Mouse (Mus musculus): ENCODE measurements around the gene Neto2. TPM values are rescaled to one million over a fixed set of nuclear protein-coding genes. Genes with fewer than 3 reads are reported as not detected.
A peak's percentile ranks its signal among the peaks of the same experiment; 100 is the strongest.

The Neto2 gene
- polyA plus RNA-seq (2015; fragmentation: Nextera tagmentation; extraction: Ambion mirVana), result 1.1 and 1.6 TPM in 2 replicates

GRCm38 (mm10) chr8:85700751-85701351 lies at the start of gene Neto2:
Neto2 (minus strand) TSS chr8:85700924.
- Histone ChIP-seq H3K9ac (peak within 1 kb of the TSS; percentile 76), H3K4me2 (peak within 1 kb of the TSS; percentile 95), H3K27me3 (peaks cover 40% of the 10 kb centered on the region), H3K36me3 (no peaks in the 10 kb centered on the region), H3K27ac (no peak within 1 kb of the TSS), H3K9me3 (replicated peaks) (no peaks in the 10 kb centered on the region), H3K4me1 (replicated peaks) (peaks cover 16% of the 10 kb centered on the region), H3K4me3 (replicated peaks) (peak within 1 kb of the TSS; percentile 67)
- 4% methylated on average over 55 of the region's 65 CpGs for WGBS (ENCODE audit: insufficient replicate concordance)
- peak; percentile 85 for ATAC-seq (ENCODE audit: low read depth)
- peak; percentile 30 for DNase-seq

GRCm38 (mm10) chr8:85745053-85745452 lies 44.3 kb upstream of the Neto2 start:
- Histone ChIP-seq H3K9me3 (replicated peaks) (no peaks in the 10 kb centered on the region), H3K4me3 (replicated peaks) (no peak overlapping the region), H3K4me1 (replicated peaks) (peaks cover 6% of the 10 kb centered on the region), H3K27ac (no peak overlapping the region), H3K4me2 (no peak overlapping the region), H3K36me3 (no peaks in the 10 kb centered on the region), H3K27me3 (no peaks in the 10 kb centered on the region), H3K9ac (no peak overlapping the region)
- DNase-seq (no peak), ATAC-seq (ENCODE audit: low read depth) (peak; percentile 77)
- WGBS (ENCODE audit: insufficient replicate concordance), result 69% methylated on average over 2 of the region's 2 CpGs

GRCm38 (mm10) chr8:85730545-85730944 lies 29.8 kb upstream of the Neto2 start:
- no peaks in the 10 kb centered on the region for H3K9me3 ChIP-seq (replicated peaks)
- no peaks in the 10 kb centered on the region for H3K27me3 ChIP-seq
- DNase-seq, result no peak
- no peak overlapping the region for H3K4me3 ChIP-seq (replicated peaks)
- no peak overlapping the region for H3K4me2 ChIP-seq
- H3K27ac ChIP-seq, result no peak overlapping the region
- ATAC-seq (ENCODE audit: low read depth), result no peak
- no peaks in the 10 kb centered on the region for H3K4me1 ChIP-seq (replicated peaks)
- no peak overlapping the region for H3K9ac ChIP-seq
- WGBS (ENCODE audit: insufficient replicate concordance), result 82% methylated on average over 3 of the region's 3 CpGs
- H3K36me3 ChIP-seq, result peaks cover 2% of the 10 kb centered on the region; the same call in 1 of the 2 replicates

- H3K9me3 ChIP-seq (replicated peaks), result no peaks in the 10 kb centered on the region
- H3K27me3 ChIP-seq, result no peaks in the 10 kb centered on the region
- DNase-seq (no peak), ATAC-seq (ENCODE audit: low read depth) (no peak)
- H3K4me1 ChIP-seq (replicated peaks), result no peaks in the 10 kb centered on the region
- H3K4me2 ChIP-seq, result no peak overlapping the region
- H3K4me3 ChIP-seq (replicated peaks), result no peak overlapping the region
- 74% methylated on average over 5 of the region's 5 CpGs for WGBS (ENCODE audit: insufficient replicate concordance)
- H3K27ac ChIP-seq, result no peak overlapping the region
- no peak overlapping the region for H3K9ac ChIP-seq
- no peaks in the 10 kb centered on the region for H3K36me3 ChIP-seq
These were observed 16.5 kb upstream of the Neto2 start for GRCm38 (mm10) chr8:85717271-85717670.

DNA sequence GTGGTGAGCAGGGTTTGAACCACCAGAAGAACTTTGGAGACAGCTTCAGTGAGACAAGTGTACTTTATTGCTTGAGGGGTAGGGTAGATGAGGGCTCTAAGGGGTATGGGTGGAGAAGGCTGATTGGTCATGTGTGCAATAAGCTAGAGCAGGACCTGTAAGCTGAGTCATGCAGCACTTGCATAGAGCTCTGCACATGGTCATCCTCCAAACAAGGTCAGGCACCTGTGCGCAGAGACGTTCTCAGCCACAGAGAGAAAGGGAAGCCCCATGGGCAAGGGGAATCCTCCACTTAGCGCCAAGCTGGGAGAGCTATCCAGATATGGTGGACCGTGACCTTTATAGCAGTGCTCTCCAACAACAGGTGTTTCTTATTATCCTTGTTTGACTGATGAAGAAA lies 16.0 kb upstream of the Neto2 start:
- H3K36me3 ChIP-seq, result no peaks in the 10 kb centered on the region
- H3K4me3 ChIP-seq (replicated peaks), result no peak overlapping the region
- no peaks in the 10 kb centered on the region for H3K4me1 ChIP-seq (replicated peaks)
- no peak for ATAC-seq (ENCODE audit: low read depth)
- 79% methylated on average over 4 of the region's 4 CpGs for WGBS (ENCODE audit: insufficient replicate concordance)
- H3K27me3 ChIP-seq, result no peaks in the 10 kb centered on the region
- DNase-seq, result no peak
- H3K9ac ChIP-seq, result no peak overlapping the region
- no peak overlapping the region for H3K27ac ChIP-seq
- no peak overlapping the region for H3K4me2 ChIP-seq
- no peaks in the 10 kb centered on the region for H3K9me3 ChIP-seq (replicated peaks)

- Histone ChIP-seq H3K4me3 (replicated peaks) (no peak overlapping the region), H3K27me3 (peaks cover 15% of the 10 kb centered on the region), H3K36me3 (no peaks in the 10 kb centered on the region), H3K9me3 (replicated peaks) (no peaks in the 10 kb centered on the region), H3K27ac (no peak overlapping the region), H3K9ac (no peak overlapping the region), H3K4me2 (no peak overlapping the region), H3K4me1 (replicated peaks) (no peaks in the 10 kb centered on the region)
- DNase-seq (no peak), ATAC-seq (ENCODE audit: low read depth) (no peak)
- WGBS (ENCODE audit: insufficient replicate concordance), result 36% methylated on average over 2 of the region's 2 CpGs
These were observed 6.3 kb upstream of the Neto2 start for GRCm38 (mm10) chr8:85706988-85707387.

DNA sequence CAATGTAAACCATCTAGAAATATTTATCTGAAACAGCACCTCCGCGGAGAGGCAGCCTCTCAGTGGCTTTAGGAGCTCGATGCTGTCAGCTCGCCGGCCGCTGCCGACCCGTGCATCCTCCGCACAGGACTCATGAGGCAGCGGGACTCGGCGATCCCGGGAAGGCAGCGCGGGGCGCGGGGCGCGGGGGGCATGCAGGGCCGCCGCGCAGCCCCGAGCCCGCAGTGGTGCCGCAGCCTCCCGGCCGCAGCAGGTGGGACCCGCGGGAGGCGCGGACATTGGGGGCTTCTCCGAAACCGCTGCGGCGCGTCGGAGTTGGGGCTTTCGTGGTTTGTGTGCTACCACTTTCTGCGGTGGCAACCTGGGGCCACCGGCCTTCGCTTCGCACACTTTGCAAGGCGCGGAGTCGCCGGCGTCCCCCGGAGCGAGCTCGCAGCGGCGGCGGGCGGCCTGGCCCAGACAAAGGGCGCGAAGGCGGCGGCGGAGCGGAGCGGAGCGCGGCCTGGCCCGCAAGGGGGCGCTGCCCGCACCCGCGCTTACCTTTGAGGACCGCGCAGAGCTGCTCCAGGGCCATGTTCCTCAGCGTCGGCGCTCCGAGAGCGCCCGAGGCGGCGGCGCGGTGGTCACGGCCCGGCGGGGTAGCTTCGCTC lies 498 bp downstream of the Neto2 start:
- Histone ChIP-seq H3K4me3 (replicated peaks) (peak overlapping the region; percentile 67), H3K9me3 (replicated peaks) (no peaks in the 10 kb centered on the region), H3K4me1 (replicated peaks) (peaks cover 16% of the 10 kb centered on the region), H3K27ac (no peak overlapping the region), H3K4me2 (peak overlapping the region; percentile 95), H3K36me3 (no peaks in the 10 kb centered on the region), H3K27me3 (peaks cover 40% of the 10 kb centered on the region), H3K9ac (peak overlapping the region; percentile 76)
- DNase-seq, result peak; percentile 31
- WGBS (ENCODE audit: insufficient replicate concordance), result under 1% methylated on average over 84 of the region's 84 CpGs
- ATAC-seq (ENCODE audit: low read depth), result peak; percentile 91

DNA sequence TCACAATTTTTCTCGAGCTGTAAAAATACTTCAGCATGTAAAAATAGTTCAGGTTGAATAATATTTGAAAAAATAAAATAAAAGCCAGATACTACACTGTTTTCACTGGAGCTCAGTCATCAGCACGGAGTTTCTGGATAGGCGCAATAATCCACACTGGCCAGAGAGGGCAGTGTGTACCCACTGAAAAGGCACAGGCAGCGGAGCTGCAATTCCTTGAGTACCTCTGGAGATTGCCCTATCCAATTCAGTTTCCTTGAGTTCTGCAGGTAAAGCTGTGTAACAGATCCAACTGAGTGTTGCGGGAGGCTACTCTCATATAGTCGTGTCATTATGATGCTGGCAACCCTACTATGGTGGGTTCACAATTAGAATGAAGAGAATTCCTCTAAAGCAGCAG lies 1.7 kb downstream of the Neto2 start:
- Histone ChIP-seq H3K36me3 (no peaks in the 10 kb centered on the region), H3K4me2 (no peak overlapping the region), H3K9me3 (replicated peaks) (no peaks in the 10 kb centered on the region), H3K4me1 (replicated peaks) (peaks cover 16% of the 10 kb centered on the region), H3K9ac (no peak overlapping the region), H3K27me3 (peaks cover 37% of the 10 kb centered on the region), H3K4me3 (replicated peaks) (no peak overlapping the region), H3K27ac (no peak overlapping the region)
- 1% methylated on average over 6 of the region's 6 CpGs for WGBS (ENCODE audit: insufficient replicate concordance)
- DNase-seq (peak; percentile 51), ATAC-seq (ENCODE audit: low read depth) (0 out of 2 replicates have a peak, but pooled peaks have one; percentile 29)

DNA sequence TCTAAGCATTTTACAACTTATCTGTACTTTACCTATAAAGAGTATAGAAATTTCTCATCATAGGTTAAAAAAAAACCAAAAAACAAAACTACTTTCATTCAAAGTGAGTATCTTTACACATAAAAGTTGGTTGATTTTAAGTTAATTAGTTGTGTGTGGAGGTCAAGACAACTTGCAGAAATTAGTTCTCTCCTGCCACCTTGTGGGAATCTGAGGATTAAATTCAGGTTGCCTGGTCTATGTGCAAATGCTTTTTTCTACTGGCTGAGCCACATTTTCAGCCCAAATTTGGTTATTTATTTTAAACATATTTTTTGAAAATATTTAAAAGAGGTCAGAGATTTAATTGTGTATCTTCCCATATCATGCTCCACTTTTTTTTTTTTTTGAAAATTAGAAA lies 35.6 kb downstream of the Neto2 start:
- Histone ChIP-seq H3K36me3 (no peaks in the 10 kb centered on the region), H3K27me3 (no peaks in the 10 kb centered on the region), H3K4me3 (replicated peaks) (no peak overlapping the region), H3K9ac (no peak overlapping the region), H3K4me2 (no peak overlapping the region), H3K9me3 (replicated peaks) (no peaks in the 10 kb centered on the region), H3K27ac (no peak overlapping the region), H3K4me1 (replicated peaks) (no peaks in the 10 kb centered on the region)
- no peak for ATAC-seq (ENCODE audit: low read depth)
- no peak for DNase-seq

DNA sequence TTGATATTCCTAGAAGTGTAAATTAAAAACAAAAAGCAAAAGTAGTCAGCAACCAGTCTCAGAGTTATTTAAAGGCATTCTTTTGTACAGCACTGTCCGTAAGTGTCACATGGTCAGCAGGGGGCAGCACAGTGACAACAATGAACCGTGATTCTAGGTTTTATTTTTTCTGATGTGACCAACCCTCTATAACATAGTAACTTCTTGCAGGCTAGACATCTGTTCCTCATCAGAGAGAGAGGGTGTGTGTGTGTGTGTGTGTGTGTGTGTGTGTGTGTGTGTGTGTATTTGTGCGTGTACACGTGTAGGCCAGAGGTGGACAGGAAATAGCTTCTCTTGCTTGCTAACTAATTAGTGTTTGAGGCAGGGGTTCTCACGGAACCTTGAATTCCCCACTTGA lies 38.7 kb downstream of the Neto2 start:
- no peaks in the 10 kb centered on the region for H3K4me1 ChIP-seq (replicated peaks)
- no peaks in the 10 kb centered on the region for H3K36me3 ChIP-seq
- H3K4me2 ChIP-seq, result no peak overlapping the region
- 54% methylated on average over 3 of the region's 5 CpGs for WGBS (ENCODE audit: insufficient replicate concordance)
- H3K9ac ChIP-seq, result no peak overlapping the region
- H3K27ac ChIP-seq, result no peak overlapping the region
- no peak for DNase-seq
- no peaks in the 10 kb centered on the region for H3K27me3 ChIP-seq
- no peak for ATAC-seq (ENCODE audit: low read depth)
- no peaks in the 10 kb centered on the region for H3K9me3 ChIP-seq (replicated peaks)
- no peak overlapping the region for H3K4me3 ChIP-seq (replicated peaks)

DNA sequence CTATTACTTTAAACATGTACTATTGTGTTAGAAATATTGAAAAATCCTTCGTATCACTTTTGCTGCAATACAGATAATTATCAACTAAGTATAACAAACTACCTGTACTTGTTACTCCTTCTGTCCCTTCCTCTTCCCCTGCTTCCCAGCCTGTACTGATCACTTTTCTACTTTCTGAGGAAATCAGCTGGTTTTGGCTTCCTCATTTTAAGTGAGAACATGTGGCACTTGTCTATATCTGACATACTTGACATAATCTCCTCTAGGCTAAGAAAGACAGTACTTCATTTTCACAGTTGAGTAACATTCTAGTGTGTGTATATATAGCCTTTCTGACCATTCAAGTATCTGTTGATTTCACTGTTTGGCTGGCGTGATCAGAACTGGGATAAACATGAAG lies 49.5 kb downstream of the Neto2 start:
- H3K36me3 ChIP-seq, result no peaks in the 10 kb centered on the region
- no peak overlapping the region for H3K4me3 ChIP-seq (replicated peaks)
- no peak overlapping the region for H3K27ac ChIP-seq
- H3K9ac ChIP-seq, result no peak overlapping the region
- no peaks in the 10 kb centered on the region for H3K9me3 ChIP-seq (replicated peaks)
- H3K27me3 ChIP-seq, result no peaks in the 10 kb centered on the region
- WGBS (ENCODE audit: insufficient replicate concordance), result 68% methylated on average over 2 of the region's 2 CpGs
- no peaks in the 10 kb centered on the region for H3K4me1 ChIP-seq (replicated peaks)
- ATAC-seq (ENCODE audit: low read depth), result no peak
- no peak overlapping the region for H3K4me2 ChIP-seq
- DNase-seq, result no peak

DNA sequence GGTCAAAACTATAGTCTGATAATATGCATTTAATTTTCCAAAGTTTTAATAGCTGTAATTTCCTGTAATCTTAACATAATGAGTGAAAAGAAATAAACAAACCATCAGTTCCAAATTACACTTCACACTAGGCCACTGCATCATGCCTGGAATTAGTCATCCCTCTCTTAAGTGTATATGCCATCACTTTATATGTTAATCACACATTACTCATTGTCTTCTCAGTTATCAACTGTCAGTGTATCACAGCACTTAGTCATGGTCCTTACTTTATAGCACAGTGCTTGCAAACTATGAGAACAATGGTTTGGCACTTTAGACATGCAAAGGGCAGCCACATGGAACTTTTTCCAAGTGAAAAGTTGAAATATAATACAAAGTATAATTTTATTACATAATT lies 52.2 kb downstream of the Neto2 start:
- no peak for ATAC-seq (ENCODE audit: low read depth)
- Histone ChIP-seq H3K9me3 (replicated peaks) (no peaks in the 10 kb centered on the region), H3K9ac (no peak overlapping the region), H3K27me3 (no peaks in the 10 kb centered on the region), H3K4me2 (no peak overlapping the region), H3K27ac (no peak overlapping the region), H3K36me3 (no peaks in the 10 kb centered on the region), H3K4me1 (replicated peaks) (no peaks in the 10 kb centered on the region), H3K4me3 (replicated peaks) (no peak overlapping the region)
- DNase-seq, result no peak
